Comparison of ENCODE assay signal across 7 mouse cellular contexts in genomic region chr5:125368568-125368967, GRCm38 (mm10). TPM values are rescaled to one million over a fixed set of nuclear protein-coding genes. Genes with fewer than 3 reads are reported as not detected.
DNase-seq lines count a peak whose midpoint lies in the region; ATAC-seq and TF ChIP-seq lines count a peak whose summit lies in the region.

No protein-coding gene starts in this region.

- H3K4me1 ChIP-seq in E14TG2a.4 (replicated peaks; ENCODE audit: low read depth, low read length): peaks cover 8% of the 10 kb centered on the region; the same call in 1 of the 2 replicates
- peaks cover 7% of the 10 kb centered on the region for H3K4me1 ChIP-seq in heart, postnatal 0 days (ENCODE audit: control insufficient read depth, insufficient read depth)

- H3K4me3 ChIP-seq in E14TG2a.4 (replicated peaks; ENCODE audit: low read length): no peak overlapping the region
- H3K4me3 ChIP-seq in heart, postnatal 0 days (ENCODE audit: low read depth, low read length): no peak overlapping the region

- H3K4me2 ChIP-seq in heart, postnatal 0 days (ENCODE audit: low read depth, low read length): no peak overlapping the region

- WGBS in heart, postnatal 0 days: under 1% methylated on average over 4 of the region's 4 CpGs

- H3K9ac ChIP-seq in heart, postnatal 0 days (replicated peaks; ENCODE audit: low read depth, low read length): no peak overlapping the region

- H3K9me3 ChIP-seq in E14TG2a.4 (ENCODE audit: low read length): peaks cover 9% of the 10 kb centered on the region
- peaks cover under 1% of the 10 kb centered on the region; the same call in 1 of the 2 replicates for H3K9me3 ChIP-seq in heart, postnatal 0 days (replicated peaks; ENCODE audit: control insufficient read depth, low read length)

- no peak for TF ChIP-seq EP300 in heart, postnatal 0 days (IDR thresholded peaks at IDR 0.05; ENCODE audit: low read depth)

- DNase-seq in ZHBTc4 (ENCODE audit: low read depth, low spot score): peak; percentile 81
- DNase-seq in embryo, embryonic 11.5 days (ENCODE audit: low read depth, low spot score): peak; percentile 56
- DNase-seq in heart, postnatal 0 days (ENCODE audit: low spot score): peak; percentile 62
- DNase-seq in kidney, postnatal 4 days: peak; percentile 68 to 77
- DNase-seq in lung, adult 18-20 months: peak; percentile 61 to 66
- DNase-seq in retina, postnatal 1 day: peak; percentile 89

- no peak overlapping the region for H3K27ac ChIP-seq in heart, postnatal 0 days (ENCODE audit: low read depth)

- TF ChIP-seq CTCF in E14TG2a.4 (conservative IDR thresholded peaks at IDR 0.05; ENCODE audit: low read length): peak; percentile 57
- peak; percentile 86 for TF ChIP-seq CTCF in heart, postnatal 0 days (IDR thresholded peaks at IDR 0.05; ENCODE audit: low read depth)

- ATAC-seq in heart, postnatal 0 days (ENCODE audit: insufficient read depth, low read depth): peak; percentile 7; the same call in 1 of the 2 replicates

- no peaks in the 10 kb centered on the region; the same call in 1 of the 2 replicates for H3K27me3 ChIP-seq in E14TG2a.4 (ENCODE audit: insufficient read depth, low read length)
- H3K27me3 ChIP-seq in heart, postnatal 0 days (ENCODE audit: control insufficient read depth, insufficient read depth, low read length): no peaks in the 10 kb centered on the region

- H3K36me3 ChIP-seq in E14TG2a.4 (ENCODE audit: insufficient read depth, low read length): no peaks in the 10 kb centered on the region
- no peaks in the 10 kb centered on the region for H3K36me3 ChIP-seq in heart, postnatal 0 days (replicated peaks; ENCODE audit: control insufficient read depth, insufficient read depth, low read length)

RNA-seq across cellular contexts. Expression of gene Gm10382, which starts 20.6 kb away (rescaled TPM):
- not detected in 2 replicates for total RNA-seq in heart, postnatal 0 days (2014; rRNA removed; ENCODE audit: low replicate concordance)
- polyA plus RNA-seq in heart, postnatal 0 days (2015; fragmentation: Nextera tagmentation; extraction: Ambion mirVana): 0.32 and 0.78 TPM in 2 replicates

RNA-seq across cellular contexts. Expression of gene Ubc, which starts 21.4 kb away (rescaled TPM):
- 889 and 1,003 TPM in 2 replicates for total RNA-seq in heart, postnatal 0 days (2014; rRNA removed; ENCODE audit: low replicate concordance)
- 742 and 892 TPM in 2 replicates for polyA plus RNA-seq in heart, postnatal 0 days (2015; fragmentation: Nextera tagmentation; extraction: Ambion mirVana)

RNA-seq across cellular contexts. Expression of gene Scarb1, which starts 27.7 kb away (rescaled TPM):
- total RNA-seq in heart, postnatal 0 days (2014; rRNA removed; ENCODE audit: low replicate concordance): 79.8 and 84.2 TPM in 2 replicates
- 53.7 and 58.2 TPM in 2 replicates for polyA plus RNA-seq in heart, postnatal 0 days (2015; fragmentation: Nextera tagmentation; extraction: Ambion mirVana)
